Mouse (Mus musculus): Measurements from ENCODE around the gene Irs2. TPM values are rescaled to one million over a fixed set of nuclear protein-coding genes. Genes with fewer than 3 reads are reported as not detected.

The Irs2 gene
- total and polyA plus RNA-seq, 2 experiments from 2014 or later = 7.6 to 37.3 TPM

DNA sequence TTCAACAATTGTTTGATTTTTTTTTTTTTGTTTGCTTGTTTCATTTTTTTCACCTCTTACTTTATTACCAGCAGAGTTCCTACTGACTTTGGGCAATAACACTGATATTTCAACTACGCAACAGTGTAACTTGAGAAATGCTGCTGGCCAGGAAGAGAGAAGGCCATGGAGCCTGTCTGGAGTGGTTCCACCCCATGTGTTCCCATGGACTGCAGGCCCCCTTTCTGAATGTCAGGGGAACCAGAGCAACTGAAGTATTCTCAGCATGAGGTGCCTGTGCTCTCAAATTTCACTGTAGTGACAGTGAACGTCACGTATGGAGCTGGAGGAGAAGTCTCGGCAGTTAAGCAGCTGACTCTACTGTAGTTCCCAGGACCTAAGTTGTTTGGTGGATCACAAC is 35.3 kb upstream of the Irs2 start:
- Histone ChIP-seq H3K4me3 (ENCODE audit: low read depth, low read length) (no peak overlapping the region), H3K4me2 (ENCODE audit: low read depth) (no peak overlapping the region), H3K27ac (ENCODE audit: low read depth, low read length) (no peak overlapping the region), H3K9me3 (ENCODE audit: low read length) (no peaks in the 10 kb centered on the region), H3K9ac (no peak overlapping the region), H3K36me3 (ENCODE audit: insufficient read depth) (no peaks in the 10 kb centered on the region), H3K4me1 (ENCODE audit: insufficient read depth) (no peaks in the 10 kb centered on the region), H3K27me3 (ENCODE audit: insufficient read depth, low read length) (no peaks in the 10 kb centered on the region)
- no peak for DNase-seq
- TF ChIP-seq CTCF (IDR thresholded peaks at IDR 0.05; ENCODE audit: low read depth) = no peak
- ATAC-seq = no peak
- WGBS = 79% methylated on average over 4 of the region's 4 CpGs

DNA sequence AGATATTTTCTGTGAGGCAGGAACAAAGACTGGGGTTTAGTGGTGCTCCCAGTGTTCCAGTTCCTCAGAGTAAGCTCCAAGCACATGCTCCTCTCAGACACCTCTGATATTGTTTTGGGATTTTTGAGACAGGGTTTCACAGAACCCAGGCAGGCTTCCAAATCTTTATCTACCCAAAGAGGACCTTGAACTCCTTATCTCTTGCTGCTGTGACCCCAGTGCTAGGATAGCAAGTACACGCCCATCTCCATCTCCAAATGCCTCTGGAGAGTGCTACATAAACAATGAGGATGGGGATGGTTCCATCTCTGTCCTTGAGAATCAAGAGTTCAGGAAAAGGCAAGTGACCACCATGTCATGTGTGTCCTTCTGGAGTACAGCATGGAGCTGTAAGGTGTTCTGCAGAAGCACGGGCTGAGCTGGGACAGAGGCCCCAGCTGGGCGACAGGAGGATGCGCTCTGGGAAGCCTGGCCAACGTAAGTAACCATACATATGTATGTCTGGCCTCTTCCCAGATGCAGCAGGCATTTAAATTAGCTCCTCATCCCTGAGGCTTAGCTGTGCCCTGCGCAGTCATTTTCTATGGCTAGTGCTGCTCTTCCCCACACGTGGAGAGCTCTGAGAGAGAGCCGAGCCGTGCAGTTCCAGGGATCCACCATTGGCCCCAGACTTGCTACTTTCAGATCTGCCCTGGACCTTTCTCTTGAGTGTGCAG is 34.8 kb upstream of the Irs2 start:
- no peak; the same call in 1 of the 2 replicates for ATAC-seq
- H3K36me3 ChIP-seq (ENCODE audit: insufficient read depth) = no peaks in the 10 kb centered on the region
- no peaks in the 10 kb centered on the region for H3K4me1 ChIP-seq (ENCODE audit: insufficient read depth)
- no peak overlapping the region for H3K4me3 ChIP-seq (ENCODE audit: low read depth, low read length)
- no peak overlapping the region for H3K27ac ChIP-seq (ENCODE audit: low read depth, low read length)
- no peaks in the 10 kb centered on the region for H3K9me3 ChIP-seq (ENCODE audit: low read length)
- no peak overlapping the region for H3K9ac ChIP-seq
- TF ChIP-seq CTCF (IDR thresholded peaks at IDR 0.05; ENCODE audit: low read depth) = no peak
- DNase-seq = no peak
- H3K27me3 ChIP-seq (ENCODE audit: insufficient read depth, low read length) = no peaks in the 10 kb centered on the region
- WGBS = 65% methylated on average over 9 of the region's 9 CpGs
- H3K4me2 ChIP-seq (ENCODE audit: low read depth) = no peak overlapping the region

DNA sequence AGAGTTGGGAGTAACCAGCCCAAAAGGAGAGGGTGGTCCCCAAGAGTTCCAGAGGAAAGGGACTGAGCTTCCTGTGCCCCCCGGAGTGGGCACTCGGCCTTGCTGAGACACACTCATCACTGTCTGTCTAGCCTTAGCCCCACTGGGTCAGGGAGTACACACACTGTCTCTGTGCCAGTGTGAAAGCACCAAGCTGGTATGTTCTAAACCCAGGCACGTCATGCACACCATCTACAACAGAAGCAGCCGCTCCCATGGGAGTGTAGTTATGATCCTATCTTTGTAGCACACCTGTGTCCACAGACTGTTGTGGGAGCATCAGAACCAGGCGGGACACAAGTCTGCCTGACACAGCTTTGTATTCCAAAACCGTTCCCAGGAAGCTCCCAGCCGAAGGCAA is 31.8 kb upstream of the Irs2 start:
- Histone ChIP-seq H3K4me1 (ENCODE audit: insufficient read depth) (0 out of 2 replicates have a peak, but pooled peaks cover 5% of the 10 kb centered on the region), H3K27me3 (ENCODE audit: insufficient read depth, low read length) (no peaks in the 10 kb centered on the region), H3K36me3 (ENCODE audit: insufficient read depth) (no peaks in the 10 kb centered on the region), H3K9me3 (ENCODE audit: low read length) (no peaks in the 10 kb centered on the region), H3K4me2 (ENCODE audit: low read depth) (no peak overlapping the region), H3K9ac (no peak overlapping the region), H3K27ac (ENCODE audit: low read depth, low read length) (no peak overlapping the region), H3K4me3 (ENCODE audit: low read depth, low read length) (no peak overlapping the region)
- no peak for TF ChIP-seq CTCF (IDR thresholded peaks at IDR 0.05; ENCODE audit: low read depth)
- DNase-seq (no peak), ATAC-seq (no peak)
- WGBS = 83% methylated on average over 7 of the region's 7 CpGs

DNA sequence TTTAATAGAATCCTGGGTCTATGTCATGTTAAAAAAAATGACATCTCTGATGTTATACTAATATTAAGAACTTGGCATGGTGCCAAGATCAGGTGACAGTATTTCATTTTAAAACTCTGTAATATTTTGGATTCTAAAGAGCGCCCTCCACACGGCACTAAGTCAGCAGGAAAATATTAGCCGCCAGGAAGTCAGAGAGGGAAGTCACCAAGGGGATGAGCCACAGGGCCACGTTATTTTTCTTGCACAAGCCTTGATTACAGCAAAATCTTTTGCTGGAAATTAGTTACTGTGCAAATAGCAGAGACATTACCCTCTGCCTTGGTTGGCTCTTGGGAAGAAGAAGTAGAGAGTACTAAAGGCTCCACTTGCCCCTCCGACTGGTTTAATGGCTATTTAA is 30.5 kb upstream of the Irs2 start:
- DNase-seq (no peak), ATAC-seq (no peak; the same call in 1 of the 2 replicates)
- Histone ChIP-seq H3K4me1 (ENCODE audit: insufficient read depth) (0 out of 2 replicates have a peak, but pooled peaks cover 5% of the 10 kb centered on the region), H3K9ac (no peak overlapping the region), H3K4me3 (ENCODE audit: low read depth, low read length) (no peak overlapping the region), H3K9me3 (ENCODE audit: low read length) (no peaks in the 10 kb centered on the region), H3K27me3 (ENCODE audit: insufficient read depth, low read length) (no peaks in the 10 kb centered on the region), H3K27ac (ENCODE audit: low read depth, low read length) (no peak overlapping the region), H3K36me3 (ENCODE audit: insufficient read depth) (no peaks in the 10 kb centered on the region), H3K4me2 (ENCODE audit: low read depth) (no peak overlapping the region)
- no peak for TF ChIP-seq CTCF (IDR thresholded peaks at IDR 0.05; ENCODE audit: low read depth)
- WGBS = 80% methylated on average over 5 of the region's 5 CpGs

- H3K9me3 ChIP-seq (ENCODE audit: low read length) = no peaks in the 10 kb centered on the region
- no peaks in the 10 kb centered on the region for H3K36me3 ChIP-seq (ENCODE audit: insufficient read depth)
- no peak overlapping the region for H3K4me2 ChIP-seq (ENCODE audit: low read depth)
- 0 out of 2 replicates have a peak, but pooled peaks cover 5% of the 10 kb centered on the region for H3K4me1 ChIP-seq (ENCODE audit: insufficient read depth)
- no peak for TF ChIP-seq CTCF (IDR thresholded peaks at IDR 0.05; ENCODE audit: low read depth)
- no peak overlapping the region for H3K27ac ChIP-seq (ENCODE audit: low read depth, low read length)
- no peaks in the 10 kb centered on the region for H3K27me3 ChIP-seq (ENCODE audit: insufficient read depth, low read length)
- WGBS = 79% methylated on average over 5 of the region's 5 CpGs
- H3K4me3 ChIP-seq (ENCODE audit: low read depth, low read length) = no peak overlapping the region
- peak; percentile 46 for DNase-seq
- ATAC-seq = no peak
- no peak overlapping the region for H3K9ac ChIP-seq
Observed at GRCm38 (mm10) chr8:11038367-11038766, 30.1 kb upstream of the Irs2 start.

GRCm38 (mm10) chr8:11036790-11037189 is 28.5 kb upstream of the Irs2 start:
- Histone ChIP-seq H3K27me3 (ENCODE audit: insufficient read depth, low read length) (no peaks in the 10 kb centered on the region), H3K4me2 (ENCODE audit: low read depth) (no peak overlapping the region), H3K4me1 (ENCODE audit: insufficient read depth) (0 out of 2 replicates have a peak, but pooled peaks cover 5% of the 10 kb centered on the region), H3K9me3 (ENCODE audit: low read length) (no peaks in the 10 kb centered on the region), H3K27ac (ENCODE audit: low read depth, low read length) (no peak overlapping the region), H3K9ac (no peak overlapping the region), H3K4me3 (ENCODE audit: low read depth, low read length) (no peak overlapping the region), H3K36me3 (ENCODE audit: insufficient read depth) (no peaks in the 10 kb centered on the region)
- 82% methylated on average over 3 of the region's 3 CpGs for WGBS
- ATAC-seq = no peak
- DNase-seq = no peak
- TF ChIP-seq CTCF (IDR thresholded peaks at IDR 0.05; ENCODE audit: low read depth) = no peak

DNA sequence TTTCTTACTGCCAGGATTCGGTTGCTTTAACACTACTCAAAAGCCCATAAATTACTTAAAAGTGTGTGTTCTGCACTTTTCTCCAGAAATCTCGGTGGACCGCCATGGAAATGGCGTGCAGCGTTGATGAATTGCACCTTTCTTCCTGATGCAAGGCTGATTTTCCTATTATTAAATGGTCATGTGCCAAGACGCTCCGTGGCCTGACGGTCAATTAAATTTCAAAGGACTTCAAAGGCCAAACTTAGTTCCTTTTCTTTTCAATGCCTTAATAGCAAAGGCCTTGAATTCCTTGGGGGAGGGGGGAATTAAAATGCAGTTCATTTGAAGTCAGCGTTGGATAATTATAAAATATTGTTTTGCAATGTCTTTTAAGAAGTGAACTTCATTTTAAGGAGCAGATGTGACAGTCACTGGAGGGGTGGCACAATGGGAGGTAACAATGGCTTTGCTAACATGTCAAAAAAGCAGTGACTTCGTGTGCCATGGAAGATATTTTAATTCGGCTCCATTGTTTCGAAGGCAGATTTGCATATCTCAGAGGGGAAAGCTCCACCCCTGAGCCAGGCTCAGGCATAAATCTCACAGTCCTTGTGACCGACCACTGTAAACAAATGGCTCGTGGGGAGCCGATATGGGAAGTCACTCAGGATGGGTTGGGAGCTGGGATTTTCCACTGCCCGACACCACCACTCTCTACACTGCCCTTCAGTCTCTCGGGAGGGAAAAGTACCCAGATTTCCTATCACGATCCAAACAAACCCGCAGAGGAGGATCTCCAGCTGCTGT is 27.6 kb upstream of the Irs2 start:
- Histone ChIP-seq H3K27me3 (ENCODE audit: insufficient read depth, low read length) (no peaks in the 10 kb centered on the region), H3K9ac (no peak overlapping the region), H3K36me3 (ENCODE audit: insufficient read depth) (no peaks in the 10 kb centered on the region), H3K4me3 (ENCODE audit: low read depth, low read length) (no peak overlapping the region), H3K4me2 (ENCODE audit: low read depth) (0 out of 2 replicates have a peak overlapping the region, but pooled peaks have one; percentile 6), H3K4me1 (ENCODE audit: insufficient read depth) (0 out of 2 replicates have a peak, but pooled peaks cover 5% of the 10 kb centered on the region), H3K9me3 (ENCODE audit: low read length) (no peaks in the 10 kb centered on the region), H3K27ac (ENCODE audit: low read depth, low read length) (no peak overlapping the region)
- TF ChIP-seq CTCF (IDR thresholded peaks at IDR 0.05; ENCODE audit: low read depth) = no peak
- peak; percentile 42 for DNase-seq
- ATAC-seq = peak; percentile 83
- 14% methylated on average over 19 of the region's 19 CpGs for WGBS
